Mouse (Mus musculus) erythroblast, adult 5-6 weeks (primary cell): ENCODE data around the gene Foxi1. TPM values are rescaled to one million over a fixed set of nuclear protein-coding genes. Genes with fewer than 3 reads are reported as not detected.

ENCODE experiments used
- ATAC-seq: replicated peaks from 2 replicates; pipeline ENCODE4 v1.8.0; 2016; ENCODE audit warnings: moderate number of reproducible peaks, mild to moderate bottlenecking, moderate TSS enrichment, inconsistent platforms; ENCODE audit not compliant: poor library complexity, low FRiP score, severe bottlenecking
- total RNA-seq, 2 experiments: library from RNA; stranded (forward) in 1 of 2; stranded (reverse) in 1 of 2; fragments of 150-400 nt in 1 of 2; fragments of 200-764, 138-1000 nt in 1 of 2; gene quantifications; 2 replicates each; pipeline versions ENCODE4 v1.2.3 to v1.2.4; 2015 to 2017; ENCODE audit warnings: low replicate concordance in 2 of 2

Gene Foxi1
- total RNA-seq, 2 experiments from 2014 or later = not detected

DNA sequence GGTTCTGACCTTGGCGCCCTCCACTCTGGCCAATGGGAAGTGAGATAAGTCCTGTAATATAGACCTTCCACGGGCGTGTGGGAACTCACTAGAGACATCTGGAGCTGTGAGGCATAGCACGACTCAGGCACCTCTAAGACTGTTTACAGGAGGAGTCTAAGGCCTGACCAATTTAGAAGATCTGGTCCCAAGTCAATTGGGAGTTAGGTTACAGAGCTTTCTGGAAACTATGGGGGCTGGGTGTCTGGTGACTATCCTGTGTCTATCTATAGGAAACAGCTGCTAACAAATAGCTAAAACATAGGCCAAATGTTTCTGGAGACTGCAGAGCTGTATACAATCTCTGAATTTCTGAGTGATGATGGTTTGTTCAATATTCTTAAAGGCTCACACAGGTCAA lies 41.5 kb downstream of the Foxi1 start:
- ATAC-seq = no peak

DNA sequence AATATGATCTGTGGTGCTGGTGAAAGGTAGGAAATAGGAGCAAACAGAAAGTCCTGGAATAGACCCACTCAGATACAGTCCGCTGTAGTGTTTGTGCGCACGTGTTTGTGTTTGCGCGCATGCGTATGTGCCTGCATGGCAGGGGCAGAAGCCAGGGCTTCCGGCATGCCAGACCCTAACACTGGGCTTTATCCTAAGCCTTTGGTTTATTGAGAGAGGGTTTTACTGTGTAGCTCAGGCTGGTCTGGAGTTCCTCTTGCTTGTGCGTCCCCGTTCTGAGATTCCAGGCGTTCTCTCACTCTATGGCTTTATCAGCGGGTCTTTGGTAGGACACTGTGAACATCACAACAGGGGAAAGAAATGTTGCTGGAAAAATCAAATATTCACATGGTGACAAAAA lies 42.6 kb downstream of the Foxi1 start:
- no peak for ATAC-seq

DNA sequence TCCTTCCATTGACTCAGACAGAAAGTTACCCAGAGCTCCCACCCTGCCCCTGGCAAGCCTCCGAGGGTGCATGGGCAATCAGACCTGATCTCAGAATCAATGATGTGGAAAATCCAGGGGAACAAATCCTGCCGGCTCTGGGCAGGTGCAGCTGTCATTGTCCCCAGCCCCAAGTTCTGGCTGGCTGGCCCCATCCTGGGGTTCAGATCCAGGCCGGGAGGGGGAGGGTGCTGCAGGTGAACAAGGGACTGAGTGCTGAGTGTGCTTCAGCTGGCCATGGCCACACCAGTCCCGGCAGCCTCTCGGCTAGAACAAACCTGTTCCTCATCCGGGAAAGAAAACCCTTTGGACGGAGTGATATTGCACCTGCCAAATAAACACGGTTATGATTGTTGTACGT lies 49.0 kb downstream of the Foxi1 start:
- ATAC-seq = no peak

DNA sequence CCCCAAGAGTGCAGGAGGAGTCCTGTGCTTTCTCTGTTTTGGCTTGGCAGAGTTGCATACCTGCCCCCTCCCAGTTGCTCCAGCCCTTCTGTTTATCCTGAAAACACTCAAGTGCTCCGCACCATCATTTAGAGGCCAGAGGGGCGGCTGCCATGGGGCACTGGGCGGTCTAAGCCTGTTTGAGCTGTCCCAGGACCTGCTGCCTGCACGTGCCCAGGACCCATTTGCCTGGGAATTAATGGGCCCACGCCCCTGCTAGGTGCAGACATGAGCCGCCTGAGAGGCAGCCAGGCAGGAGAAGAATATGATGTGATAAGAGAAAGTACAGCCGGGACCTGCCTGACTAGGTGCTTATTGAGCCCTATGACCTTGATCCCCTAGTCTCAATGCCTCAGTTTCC lies 52.7 kb downstream of the Foxi1 start:
- no peak for ATAC-seq

Other genes with a start within 250 kb of the Foxi1 start
- not detected in 2 replicates for gene Kcnmb1, start 245.1 kb downstream of the Foxi1 start, total RNA-seq (2015; ENCODE audit: low replicate concordance)
- gene Kcnmb1, start 245.1 kb downstream of the Foxi1 start, total RNA-seq (2017; ENCODE audit: low replicate concordance) = not detected in 2 replicates
- gene Kcnip1, start 214.9 kb downstream of the Foxi1 start, total RNA-seq (2015; ENCODE audit: low replicate concordance) = not detected in 2 replicates
- not detected in 2 replicates for gene Kcnip1, start 214.9 kb downstream of the Foxi1 start, total RNA-seq (2017; ENCODE audit: low replicate concordance)
- 33.2 and 59.8 TPM in 2 replicates for gene Lcp2, start 161.2 kb downstream of the Foxi1 start, total RNA-seq (2015; ENCODE audit: low replicate concordance)
- gene Lcp2, start 161.2 kb downstream of the Foxi1 start, total RNA-seq (2017; ENCODE audit: low replicate concordance) = 12.3 and 20.1 TPM in 2 replicates
- not detected in 2 replicates for gene 4930469K13Rik, start 109.5 kb downstream of the Foxi1 start, total RNA-seq (2015; ENCODE audit: low replicate concordance)
- gene 4930469K13Rik, start 109.5 kb downstream of the Foxi1 start, total RNA-seq (2017; ENCODE audit: low replicate concordance) = not detected in 2 replicates
- gene Fam196b, start 106.7 kb upstream of the Foxi1 start, total RNA-seq (2015; ENCODE audit: low replicate concordance) = not detected in 2 replicates
- 0.14 TPM in 1 of 2 replicates, not detected in the other for gene Fam196b, start 106.7 kb upstream of the Foxi1 start, total RNA-seq (2017; ENCODE audit: low replicate concordance)